Mouse (Mus musculus) retina, postnatal 7 days (tissue): Measurements from ENCODE around the gene Atp8a1.

Experiments
- DNase-seq: peaks from one replicate; pipeline ENCODE4 v3.0.0-alpha.2; 2012; ENCODE audit warnings: low read depth, low spot score

Atp8a1 gene

DNA sequence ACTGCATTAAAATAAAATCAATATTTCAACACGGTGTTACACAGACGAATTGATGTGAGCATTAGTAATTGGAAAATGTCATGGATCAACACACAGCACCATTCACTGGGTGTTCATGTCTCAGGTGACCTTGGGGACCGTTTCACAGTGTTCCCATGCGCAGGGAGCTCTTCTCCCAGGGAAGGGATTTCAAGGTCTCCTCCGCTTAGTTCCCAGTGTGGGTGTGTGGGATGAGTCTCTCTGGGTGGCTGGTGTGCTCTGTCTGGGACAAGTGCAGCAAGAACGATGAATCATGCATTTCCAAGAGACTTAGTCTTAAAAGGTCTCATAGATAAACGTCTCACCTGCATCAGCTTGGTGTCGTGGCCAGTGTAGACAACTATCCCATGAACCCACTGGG, 78.5 kb downstream of the Atp8a1 start:
- DNase-seq = no peak

DNA sequence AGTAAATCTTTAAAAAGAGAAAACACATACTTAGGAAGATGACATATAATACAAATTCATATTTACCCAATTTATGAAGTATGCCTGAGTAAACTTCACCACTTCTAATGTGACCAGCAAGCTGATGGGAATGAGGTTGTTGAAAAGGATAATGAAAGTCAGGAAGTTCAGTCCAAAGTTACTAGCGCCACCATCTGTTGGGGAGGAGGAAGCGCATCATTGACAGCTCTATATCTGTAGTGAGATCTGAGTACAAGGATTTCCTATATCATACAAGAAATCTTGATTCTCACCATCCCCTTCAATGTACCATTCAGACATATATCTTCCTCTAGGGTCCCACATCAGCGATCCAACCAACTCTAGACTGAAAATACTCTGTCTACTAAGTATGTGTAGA, 82.4 kb downstream of the Atp8a1 start:
- no peak for DNase-seq

GRCm38 (mm10) chr5:67758126-67758525, 89.1 kb downstream of the Atp8a1 start:
- no peak for DNase-seq

DNA sequence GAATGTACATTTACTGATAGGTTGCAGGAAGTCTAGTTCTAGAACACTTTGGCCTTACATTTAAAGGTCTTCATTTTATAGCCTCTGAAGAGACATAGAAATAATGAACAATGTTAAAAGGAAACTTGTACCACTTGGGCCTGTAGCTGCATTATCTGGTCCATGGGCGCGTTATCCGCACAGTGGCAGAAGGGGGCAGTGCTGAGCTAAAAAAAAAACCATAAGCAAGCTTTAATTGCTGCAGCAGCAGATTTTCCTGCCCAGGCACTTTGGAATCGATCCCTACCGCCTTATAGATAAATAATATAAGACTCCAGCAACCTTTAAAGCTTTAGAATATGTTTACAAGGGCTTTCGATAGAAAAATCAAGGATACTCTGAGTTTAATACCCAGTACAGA, 91.1 kb downstream of the Atp8a1 start:
- DNase-seq = peak; percentile 42

GRCm38 (mm10) chr5:67753057-67753456, 94.2 kb downstream of the Atp8a1 start:
- no peak for DNase-seq

DNA sequence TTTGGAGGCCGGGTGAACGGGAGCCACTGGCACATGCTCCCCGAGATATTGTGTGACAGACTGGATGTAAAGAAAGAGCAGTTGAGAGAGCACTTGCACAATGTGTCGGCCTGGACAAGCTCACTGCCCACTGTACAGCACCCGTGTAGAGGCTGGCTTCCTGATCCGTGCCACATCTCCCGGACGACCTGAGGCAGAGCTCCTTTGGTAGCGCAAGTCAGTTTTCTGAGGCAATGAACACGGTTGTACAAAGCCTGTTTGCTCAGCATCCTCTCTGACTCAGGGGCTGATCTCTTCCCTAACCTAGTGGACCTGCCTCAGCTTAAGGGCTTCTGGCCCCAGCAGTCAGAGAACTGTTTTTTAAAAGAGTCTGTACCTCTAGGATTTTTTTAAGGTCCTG, 94.6 kb downstream of the Atp8a1 start:
- no peak for DNase-seq

GRCm38 (mm10) chr5:67752007-67752406, 95.2 kb downstream of the Atp8a1 start:
- peak; percentile 29 for DNase-seq

DNA sequence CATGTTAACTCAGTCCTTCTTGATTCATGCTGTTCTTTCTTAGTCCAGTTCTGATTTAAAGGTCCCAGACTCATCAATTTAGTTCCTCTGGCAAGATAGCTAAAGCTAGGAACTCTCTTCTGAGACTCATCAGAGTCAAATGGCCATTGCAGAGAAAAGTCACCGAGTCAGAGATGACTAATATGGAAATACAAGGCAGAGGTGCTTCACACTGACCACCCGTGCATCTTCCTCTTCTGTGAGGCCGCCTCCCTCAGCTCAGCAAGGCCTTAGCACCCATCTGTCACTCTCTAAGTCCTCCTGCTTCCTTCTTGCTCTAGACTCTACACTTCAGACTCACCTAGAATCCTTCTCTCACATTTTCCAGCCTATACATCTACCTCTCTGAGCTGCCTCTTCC, 108.0 kb downstream of the Atp8a1 start:
- no peak for DNase-seq

GRCm38 (mm10) chr5:67738133-67738532, 109.1 kb downstream of the Atp8a1 start:
- no peak for DNase-seq

- no peak for DNase-seq
Measured at GRCm38 (mm10) chr5:67735771-67736170, 111.5 kb downstream of the Atp8a1 start.

- no peak for DNase-seq
Measured at GRCm38 (mm10) chr5:67733551-67734258, 113.5 kb downstream of the Atp8a1 start.

DNA sequence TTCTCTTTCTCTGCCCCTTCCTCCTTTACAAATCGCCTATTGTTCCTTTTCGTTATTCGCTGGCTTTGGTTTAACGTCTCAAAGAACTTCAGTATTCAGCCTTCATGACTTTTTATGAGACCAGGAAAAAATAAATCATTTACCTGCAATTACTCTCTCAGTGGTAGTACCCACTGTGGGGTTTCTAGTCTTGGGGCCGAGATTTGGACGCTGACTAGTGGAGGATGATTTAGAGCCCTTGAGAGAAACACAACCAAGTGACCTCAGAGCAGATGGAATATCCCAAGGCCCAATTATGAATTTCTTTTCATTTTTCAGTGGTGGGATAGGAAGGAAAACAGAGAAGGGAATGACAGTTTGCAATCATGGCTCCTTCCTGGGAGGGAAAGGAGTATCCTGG, 114.1 kb downstream of the Atp8a1 start:
- DNase-seq = no peak

GRCm38 (mm10) chr5:67727755-67728154, 119.5 kb downstream of the Atp8a1 start:
- peak; percentile 14 for DNase-seq

- DNase-seq = no peak
Measured at GRCm38 (mm10) chr5:67726810-67727209, 120.4 kb downstream of the Atp8a1 start.

GRCm38 (mm10) chr5:67701641-67702040, 145.6 kb downstream of the Atp8a1 start:
- no peak for DNase-seq

GRCm38 (mm10) chr5:67699418-67699817, 147.8 kb downstream of the Atp8a1 start:
- DNase-seq = no peak

DNA sequence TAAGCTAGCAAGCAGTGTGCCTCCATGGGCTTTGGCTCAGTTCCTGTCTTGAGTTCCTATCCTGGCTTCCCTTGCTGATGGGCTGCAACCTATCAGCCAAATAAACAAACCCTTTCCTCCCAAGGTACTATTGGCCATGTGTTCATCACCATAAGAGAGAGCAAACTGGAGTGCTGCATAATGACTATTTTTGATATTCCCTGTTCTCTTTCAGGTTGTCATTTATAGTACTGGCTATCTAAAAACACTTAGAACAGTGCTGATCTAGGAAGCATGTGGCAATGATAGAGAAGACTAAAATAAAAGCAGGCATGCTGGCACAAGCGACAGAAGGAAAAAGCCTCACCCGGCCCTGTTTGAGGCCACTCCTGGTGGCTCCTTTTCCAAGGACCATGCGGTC, 149.1 kb downstream of the Atp8a1 start:
- no peak for DNase-seq

- no peak for DNase-seq
Measured at GRCm38 (mm10) chr5:67696741-67697596, 150.3 kb downstream of the Atp8a1 start.

GRCm38 (mm10) chr5:67695055-67695710, 152.1 kb downstream of the Atp8a1 start:
- DNase-seq = no peak

DNA sequence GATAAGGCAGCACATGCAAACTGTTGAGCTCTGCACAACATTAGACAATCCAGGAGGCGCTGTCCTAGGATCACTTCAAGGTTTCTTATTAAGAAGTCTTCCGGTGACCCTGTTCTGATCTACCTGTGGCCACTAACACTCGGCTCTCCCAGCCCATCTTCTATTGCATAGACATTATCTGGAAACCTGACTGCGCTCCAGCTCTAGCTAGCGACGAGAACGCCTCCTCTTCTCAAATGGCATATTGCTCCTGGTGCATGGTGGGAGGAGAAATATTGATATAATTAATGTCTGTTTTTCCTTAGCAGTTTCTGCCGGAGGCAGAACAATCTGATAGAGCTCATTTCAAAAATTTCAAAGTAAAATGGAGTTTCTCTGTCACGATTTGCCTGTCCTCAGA, 156.9 kb downstream of the Atp8a1 start:
- DNase-seq = no peak

DNA sequence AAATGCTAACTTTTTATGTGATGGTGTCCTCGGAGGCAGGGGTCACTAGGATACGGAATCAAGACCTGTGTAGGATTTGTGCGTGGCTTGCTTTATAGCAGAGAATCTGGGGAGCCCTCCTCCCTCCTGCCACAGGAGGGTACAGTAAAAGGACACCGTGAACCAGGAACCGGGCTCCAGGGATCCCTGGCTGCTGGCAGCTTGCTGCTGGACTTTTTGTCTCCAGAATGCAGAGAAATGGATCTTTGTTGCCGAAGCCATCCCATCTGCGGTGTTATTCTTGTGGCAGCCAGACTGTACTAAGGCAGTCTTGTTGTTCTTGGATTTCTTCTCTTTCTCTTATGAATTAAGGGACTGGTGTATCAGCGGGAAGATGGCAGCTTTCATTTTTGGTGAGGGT, 159.2 kb downstream of the Atp8a1 start:
- no peak for DNase-seq

DNA sequence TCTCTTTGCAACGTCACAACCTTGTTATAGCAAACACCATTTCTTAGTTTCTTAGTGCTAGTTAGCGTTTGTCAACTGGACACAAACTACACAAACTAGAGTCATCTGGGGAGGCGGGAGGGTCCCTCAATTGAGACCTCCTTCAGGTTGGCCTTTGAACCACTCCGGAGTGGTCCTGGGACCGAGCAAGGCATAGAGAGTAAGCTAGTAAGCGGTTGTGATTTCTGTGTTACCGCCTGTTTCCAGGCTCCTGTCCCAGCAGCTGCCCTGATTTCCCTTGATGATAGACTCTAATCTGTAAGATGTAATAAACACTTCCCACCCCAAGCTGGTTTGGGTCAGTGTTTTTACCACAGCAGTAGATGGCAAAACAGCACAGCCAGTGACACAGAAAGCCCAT, 161.3 kb downstream of the Atp8a1 start:
- DNase-seq = no peak

DNA sequence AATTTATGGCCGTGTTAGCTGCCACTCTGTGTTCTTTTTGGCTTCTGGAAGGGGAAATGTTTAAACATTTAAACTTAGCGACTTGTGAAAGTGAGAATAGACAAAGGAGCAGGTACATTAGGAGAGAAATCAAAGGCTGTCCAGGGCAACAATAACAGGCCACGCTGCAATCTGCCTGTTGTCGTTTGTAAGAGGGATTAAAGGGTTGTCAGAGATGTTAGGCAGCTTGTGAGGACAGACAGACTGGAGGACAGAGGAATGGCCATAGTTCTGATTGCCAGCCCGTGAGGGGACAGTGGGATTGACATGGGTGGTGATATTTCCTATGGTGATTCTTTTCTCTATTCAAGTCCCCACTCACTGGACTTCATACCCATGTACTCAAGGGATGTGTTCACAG, 161.8 kb downstream of the Atp8a1 start:
- DNase-seq = no peak
